Mouse (Mus musculus) Muller cell, postnatal 12 days (primary cell): Measurements from ENCODE around the gene Crtac1.

Experiments
- DNase-seq: peaks from one replicate; pipeline ENCODE4 v3.0.0-alpha.2; 2015; ENCODE audit errors: inconsistent ontology term

Gene Crtac1

DNA sequence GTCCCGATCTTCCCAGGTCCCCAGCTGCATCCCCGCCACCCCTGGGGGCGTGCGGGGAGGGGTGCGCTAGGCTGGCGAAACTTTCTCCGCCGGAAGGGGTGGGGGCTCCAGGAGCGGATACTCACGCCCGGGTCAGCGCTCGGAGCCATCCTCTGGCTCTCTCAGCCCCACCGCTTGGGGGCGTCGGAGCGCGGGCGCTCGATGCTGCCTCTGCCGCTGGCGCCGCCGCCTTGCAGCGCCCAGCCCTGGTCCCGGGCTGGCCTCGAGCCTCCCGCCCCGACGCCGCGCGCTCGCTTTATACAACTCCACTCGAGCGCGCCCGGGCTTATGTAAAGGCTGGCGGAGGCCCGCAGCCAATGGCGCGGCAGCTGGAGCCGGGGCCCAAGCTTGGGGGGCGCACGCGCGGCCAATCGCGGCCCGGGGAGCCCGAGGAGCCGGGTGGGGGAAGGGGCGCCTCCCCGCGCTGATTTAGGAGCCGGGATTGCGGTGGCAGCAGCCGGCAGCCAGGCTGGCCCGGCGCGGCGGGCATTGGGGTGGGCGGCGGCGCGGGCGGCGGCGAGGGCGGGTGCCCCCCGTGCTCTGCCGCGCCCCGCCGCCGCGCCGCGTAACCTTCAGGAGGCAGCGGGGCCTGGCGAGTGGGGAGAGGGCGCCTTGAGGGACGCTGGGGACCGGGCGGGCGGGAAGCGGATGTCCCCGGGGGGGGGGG, at the start of gene Crtac1:
Gene Crtac1 (minus strand): TSS at position 299 of the 706 bp plus-strand sequence.
- peak; percentile 57 for DNase-seq

DNA sequence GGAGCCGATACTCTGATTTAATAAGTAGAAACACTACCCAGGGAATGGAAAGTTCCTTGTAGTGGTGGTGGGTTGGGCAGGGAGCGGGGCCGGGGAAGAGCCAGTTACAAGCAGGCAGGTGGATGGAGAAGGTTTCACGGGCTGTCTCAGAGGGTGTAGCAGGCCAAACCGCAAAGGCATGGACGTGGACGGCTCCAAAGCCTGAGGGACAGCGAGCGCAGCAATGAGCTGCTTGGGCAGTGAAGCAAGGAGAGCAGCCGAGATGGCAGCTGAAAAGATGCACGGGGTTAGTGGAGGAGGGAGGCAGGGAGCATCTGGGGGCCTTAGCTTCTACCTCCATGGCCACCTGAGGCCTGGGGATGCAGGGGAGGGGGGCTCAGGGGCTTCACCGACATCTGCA, 46.7 kb upstream of the Crtac1 start:
- no peak for DNase-seq

DNA sequence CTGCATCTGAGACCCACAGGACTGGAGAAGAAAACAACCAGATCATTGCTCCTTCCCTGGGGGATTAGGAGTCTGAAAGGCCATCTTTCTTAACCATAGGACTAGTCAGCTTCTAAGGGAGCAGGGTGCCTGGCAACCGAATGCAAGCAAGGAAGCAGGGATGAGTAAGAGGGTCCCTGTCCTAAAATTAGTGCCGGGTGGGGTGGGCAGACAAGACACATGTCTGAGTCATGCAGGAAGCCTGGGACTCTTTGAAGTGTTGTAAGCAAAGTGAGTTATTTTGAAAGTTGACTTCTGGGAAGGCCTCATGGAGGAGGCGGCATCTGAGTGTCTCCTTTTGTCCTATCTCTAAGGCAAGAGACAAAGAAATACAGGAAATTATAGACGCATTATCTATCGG, 46.2 kb upstream of the Crtac1 start:
- DNase-seq, result peak; percentile 12

DNA sequence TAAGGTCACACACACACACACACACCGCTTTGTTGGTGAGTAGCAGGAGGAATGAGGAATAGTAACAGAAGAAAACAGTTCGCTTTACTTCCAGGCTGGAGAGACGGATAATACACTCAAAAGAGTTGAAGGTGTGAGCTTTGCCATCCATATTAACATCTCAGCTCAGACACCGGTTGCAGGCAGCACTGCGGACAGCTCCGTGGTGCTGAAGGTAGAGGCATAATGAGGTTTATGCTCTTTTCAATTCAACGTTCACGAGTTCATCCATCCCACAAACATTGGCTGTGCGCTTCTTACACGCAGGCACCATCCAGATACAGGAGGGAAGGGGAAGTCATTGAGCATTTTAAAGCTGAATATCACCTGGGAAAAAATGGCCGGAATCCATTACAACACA, 41.2 kb upstream of the Crtac1 start:
- peak; percentile 15 for DNase-seq

DNA sequence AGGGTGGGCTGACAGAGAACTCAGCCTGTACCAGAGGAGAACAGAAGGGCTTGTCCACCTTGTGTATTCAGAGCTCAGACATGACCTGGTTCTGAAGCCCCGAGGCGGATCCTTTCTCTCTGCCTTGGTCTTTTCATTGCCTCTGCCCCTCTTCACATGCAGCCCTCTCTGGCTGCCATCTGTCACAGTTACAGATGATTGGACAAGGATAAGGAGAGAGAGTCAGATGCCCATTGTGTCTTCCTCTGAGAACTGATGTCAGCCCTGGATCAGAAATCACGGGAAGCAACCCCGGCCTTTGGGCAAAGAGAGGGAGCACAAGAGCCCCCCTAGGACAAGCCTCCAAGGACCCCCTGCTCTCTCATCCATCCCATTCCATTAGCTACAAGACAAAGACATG, 40.0 kb upstream of the Crtac1 start:
- DNase-seq, result no peak

DNA sequence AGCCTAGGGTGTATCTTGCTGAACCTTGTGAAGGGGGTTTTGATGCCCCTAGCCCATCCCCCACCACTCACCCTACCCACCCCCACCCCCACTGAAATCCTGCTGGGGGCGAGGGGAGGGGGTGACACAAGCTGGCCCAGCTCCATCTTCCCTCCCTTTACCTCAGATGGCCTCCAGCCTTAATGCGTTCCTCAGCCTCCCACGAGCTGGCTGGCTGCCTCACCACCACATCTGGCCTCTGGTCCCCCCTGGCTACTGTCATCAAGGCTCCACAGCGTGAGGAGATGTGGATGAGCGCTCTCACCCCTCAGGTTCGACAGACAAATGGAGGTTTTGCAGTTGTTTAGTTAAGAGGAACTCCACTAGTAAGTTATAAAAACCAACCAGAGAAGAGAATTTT, 30.3 kb upstream of the Crtac1 start:
- DNase-seq, result no peak

DNA sequence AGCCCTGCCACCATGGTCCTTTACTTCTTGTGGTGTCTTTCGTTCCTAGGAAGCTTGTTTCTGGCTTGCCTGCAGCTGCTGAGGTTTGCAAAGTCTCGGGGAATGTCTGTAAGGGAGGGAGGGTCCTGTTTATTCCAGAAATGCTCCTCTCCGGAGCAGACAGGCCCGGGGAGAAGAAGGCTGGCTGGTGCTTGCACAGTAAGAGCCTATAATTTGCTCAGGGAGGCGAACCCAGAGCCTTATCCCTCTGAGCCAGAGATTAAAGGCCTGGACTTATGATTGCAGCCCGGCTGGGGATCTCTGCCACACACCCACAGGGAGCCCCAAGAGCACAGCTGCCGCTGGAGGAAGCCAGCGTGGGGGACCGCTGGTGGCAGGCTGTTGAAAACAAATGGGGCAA, 29.8 kb upstream of the Crtac1 start:
- no peak for DNase-seq

DNA sequence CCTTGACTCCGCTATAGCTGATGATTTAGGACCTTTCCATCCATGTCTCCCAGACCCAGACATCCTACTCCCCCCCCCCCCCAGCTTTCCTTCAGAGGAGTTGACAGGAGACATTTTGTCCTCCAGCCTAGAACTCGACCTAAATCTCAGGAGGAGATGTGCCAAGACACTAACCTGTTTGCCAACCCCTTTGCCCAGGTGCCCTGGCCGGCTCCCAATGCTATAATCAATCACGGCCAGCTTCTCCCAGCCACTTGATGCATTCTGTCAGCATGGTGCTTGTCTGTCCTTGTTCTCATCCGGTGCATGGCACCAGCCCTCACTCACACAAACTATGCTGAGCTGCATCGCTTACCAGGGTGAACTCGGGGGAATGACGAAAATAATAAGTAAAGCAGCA, 27.9 kb upstream of the Crtac1 start:
- DNase-seq, result no peak

DNA sequence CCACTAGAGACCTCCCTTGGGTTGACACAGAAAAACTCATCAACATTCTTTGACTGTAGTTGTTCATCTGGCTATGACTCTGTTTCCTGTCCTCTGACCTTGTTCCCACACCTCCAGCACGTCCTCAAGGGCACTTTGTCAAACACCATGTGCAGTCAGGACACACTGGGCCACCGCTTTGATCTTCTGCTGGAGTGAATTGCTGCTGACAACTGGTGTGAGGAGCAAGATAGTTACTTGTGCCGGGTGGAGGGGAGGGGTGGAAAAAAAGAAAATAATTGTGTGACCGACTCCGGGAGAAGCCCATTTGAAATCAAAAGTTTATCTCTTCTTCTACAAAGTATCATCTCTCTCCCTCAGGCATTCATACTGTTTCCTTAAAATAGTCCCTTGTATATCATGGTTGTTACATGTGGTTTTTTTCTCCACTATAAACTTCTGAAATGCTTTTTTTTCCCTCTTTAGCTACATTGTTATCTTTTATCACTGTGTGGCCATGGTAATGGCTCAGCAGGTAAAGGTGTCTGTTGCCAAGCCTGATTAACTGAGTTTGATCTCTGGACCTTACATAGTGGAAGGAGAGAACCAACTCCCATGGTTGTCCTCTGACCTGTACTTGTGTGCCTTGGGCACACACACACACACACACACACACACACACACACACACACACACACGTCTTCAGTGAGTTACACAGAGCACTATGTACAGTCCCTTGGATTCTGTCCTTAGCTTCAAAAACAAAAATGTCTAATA, 23.1 kb upstream of the Crtac1 start:
- DNase-seq, result no peak

DNA sequence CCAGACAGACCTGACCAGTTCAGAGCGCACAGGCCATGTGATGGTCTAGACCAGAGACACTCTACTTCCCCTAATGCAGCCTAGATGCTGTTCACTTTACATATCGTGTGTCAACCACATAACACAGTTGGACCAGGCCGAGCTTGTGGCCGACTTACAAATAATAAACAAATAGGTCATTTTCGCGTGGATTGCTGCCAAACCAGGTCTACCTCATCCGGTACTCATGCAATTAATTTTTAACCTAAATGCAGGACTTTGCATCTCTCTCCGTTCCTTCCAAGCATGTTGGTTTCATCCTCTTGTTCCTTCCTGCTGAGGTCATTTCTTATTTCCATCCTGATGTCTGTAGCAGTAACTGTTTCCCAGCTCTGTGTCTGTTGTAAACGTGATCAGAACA, 22.4 kb upstream of the Crtac1 start:
- DNase-seq, result no peak

DNA sequence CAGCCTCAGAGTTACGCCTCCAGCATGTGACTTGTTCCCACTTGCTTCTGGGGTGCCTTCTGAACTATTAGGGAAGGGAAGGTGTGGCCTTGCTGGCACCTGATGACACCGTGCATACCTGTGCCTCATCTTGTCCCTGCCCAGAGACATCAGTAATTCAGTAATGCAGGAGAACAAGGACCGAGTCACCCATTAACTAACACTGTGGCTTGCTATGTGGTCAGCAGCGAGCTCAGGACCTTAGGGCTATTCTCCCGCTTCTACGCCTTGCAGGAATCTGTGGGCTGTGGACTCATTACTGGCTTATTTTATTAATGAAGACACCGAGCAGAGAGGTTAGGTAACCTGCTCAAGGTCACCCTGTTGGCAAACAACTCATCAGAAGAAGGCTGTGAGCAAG, 21.0 kb upstream of the Crtac1 start:
- DNase-seq, result peak; percentile 32

DNA sequence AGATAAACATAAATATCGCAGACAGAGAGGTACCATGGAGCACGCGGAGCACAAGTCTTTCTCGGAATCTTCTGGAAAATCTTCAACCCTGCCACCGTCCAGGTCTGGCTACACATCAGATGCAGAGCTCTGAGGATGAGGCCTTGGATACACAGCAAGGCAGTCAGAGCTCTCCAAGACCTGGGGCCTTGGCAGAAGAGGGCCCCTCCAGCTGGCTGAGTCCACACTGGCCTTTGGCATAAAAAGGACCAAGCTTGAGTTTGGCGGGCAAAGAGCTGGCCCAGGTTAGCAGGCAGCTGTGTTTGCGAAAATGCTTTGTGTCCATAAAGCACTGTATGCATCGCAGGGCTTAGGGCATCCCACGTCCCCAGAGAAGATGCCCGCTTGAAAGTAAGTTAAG, 17.0 kb upstream of the Crtac1 start:
- DNase-seq, result no peak

DNA sequence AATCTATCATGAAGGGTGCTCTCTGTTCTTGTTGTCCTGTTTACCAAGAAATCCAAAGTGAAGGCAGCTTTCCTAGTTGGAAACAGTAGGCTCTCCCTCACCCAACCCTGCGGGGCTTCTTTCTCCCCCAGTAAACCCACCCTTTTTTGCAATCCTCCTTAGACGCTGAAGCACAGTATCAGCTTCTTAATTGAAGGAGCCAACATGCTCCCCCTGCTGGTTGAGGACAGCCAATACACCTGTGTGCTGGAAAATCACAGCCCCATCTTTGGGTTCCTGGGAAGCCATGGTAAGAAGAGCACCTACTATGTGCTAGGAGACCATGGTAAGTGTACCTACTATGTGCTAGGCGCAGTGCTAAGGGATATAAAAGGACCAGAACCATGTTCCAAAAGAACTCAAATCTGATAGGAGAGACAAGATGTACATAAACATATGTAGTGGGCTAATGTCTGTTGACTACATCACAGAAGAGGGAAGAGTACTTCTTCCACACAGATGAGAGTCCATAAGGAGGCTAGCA, 12.4 kb upstream of the Crtac1 start:
- DNase-seq, result no peak

DNA sequence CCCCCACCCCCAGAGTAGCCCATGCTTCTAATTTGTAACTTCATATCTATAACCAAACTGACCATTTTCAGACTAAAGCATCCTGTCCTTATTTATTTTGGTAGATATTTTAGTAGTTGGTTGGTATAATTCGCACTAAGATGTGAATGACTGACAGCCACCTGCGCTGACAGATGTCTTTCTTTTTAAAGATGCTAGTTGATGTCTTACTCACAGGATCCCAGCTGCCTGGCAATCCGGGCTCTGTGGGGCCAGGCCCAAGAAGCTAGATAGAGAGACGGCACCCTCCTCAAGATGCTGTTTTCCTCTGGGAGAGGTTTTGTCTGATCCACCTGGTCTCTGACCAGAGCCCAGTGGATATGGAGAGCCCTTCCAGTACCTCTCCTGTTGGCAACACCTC, 11.7 kb upstream of the Crtac1 start:
- no peak for DNase-seq

DNA sequence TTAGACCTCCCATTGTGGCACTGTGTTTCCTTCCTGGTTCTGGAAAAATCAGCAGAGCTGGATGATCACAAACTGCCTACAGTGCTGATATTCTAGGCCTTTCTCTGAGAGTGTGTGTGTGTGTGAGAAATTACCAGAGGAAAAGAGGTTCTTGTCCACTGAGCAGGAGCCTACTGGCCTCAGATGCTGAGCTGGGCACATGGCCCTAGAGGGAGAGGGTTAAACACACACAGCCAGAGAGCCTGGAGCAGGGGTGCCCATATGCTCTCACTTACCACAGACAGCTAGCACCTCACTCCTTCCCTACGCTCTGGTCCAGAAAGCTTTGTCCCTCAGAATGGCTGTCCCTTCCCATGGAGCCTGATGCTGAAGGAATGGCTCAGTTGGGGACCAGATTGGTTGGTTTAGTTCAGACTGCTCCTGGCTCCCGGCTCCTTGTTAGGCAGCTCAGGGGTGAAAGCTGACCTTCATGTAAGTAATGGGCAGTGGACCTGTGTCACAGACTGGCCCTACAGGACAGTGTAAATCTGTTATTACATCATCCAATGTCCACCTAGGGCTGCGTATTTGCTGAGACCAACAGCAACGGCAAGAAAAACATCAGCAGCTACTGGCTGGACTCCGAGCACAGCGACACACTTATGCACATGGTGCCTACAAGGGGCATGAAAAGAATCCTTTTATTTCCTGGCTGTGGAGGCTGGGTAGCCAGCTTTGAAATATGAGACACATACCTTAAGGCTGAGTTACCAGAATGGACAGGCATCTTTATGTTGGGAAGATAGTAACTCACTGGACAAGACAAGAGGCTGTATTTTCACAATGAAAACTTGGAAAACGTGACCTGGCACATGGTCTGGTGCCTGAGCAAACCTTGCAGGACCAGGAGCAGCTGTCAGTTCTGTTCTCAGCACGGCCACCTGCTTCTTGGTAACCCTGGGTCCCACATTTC, 10.9 kb upstream of the Crtac1 start:
- no peak for DNase-seq

DNA sequence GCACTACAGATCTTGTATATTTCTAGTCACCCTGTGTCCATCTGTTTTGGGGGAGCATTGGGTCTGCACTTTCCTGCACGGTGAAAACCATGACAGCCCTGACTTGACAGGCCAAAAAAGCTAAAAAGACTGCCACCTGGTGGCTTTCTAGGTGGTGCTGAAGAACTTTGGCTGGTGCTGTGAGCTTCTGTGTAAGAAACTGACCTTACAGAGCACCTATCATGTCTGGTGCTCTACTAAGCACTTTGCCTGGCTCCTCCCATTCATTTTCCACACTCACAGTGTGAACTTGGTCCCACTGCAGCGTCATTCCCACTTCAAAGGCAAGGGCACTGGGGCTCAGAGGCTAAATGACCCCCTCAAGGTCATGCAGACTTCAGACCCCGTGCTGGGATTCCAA, 8.5 kb upstream of the Crtac1 start:
- DNase-seq, result no peak

DNA sequence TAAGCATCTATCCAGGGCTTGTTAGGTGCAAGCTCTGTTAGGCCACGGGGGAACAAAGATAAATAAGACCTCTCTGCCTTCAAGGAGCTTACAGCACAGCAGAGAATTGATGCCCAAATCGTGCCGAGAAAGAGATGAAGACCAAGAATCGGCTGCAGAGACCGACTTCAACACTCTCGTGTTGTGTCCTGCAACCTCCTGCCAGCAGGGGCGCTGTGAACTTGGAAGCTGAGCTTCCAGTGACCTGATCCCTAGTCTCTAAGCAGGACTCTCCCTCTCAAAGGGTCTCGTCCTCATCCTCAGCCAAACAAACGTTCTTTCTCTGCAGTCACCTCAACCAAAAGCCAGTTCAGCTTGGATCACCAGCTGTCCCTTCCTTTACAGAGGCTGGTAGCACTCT, 7.8 kb upstream of the Crtac1 start:
- no peak for DNase-seq

DNA sequence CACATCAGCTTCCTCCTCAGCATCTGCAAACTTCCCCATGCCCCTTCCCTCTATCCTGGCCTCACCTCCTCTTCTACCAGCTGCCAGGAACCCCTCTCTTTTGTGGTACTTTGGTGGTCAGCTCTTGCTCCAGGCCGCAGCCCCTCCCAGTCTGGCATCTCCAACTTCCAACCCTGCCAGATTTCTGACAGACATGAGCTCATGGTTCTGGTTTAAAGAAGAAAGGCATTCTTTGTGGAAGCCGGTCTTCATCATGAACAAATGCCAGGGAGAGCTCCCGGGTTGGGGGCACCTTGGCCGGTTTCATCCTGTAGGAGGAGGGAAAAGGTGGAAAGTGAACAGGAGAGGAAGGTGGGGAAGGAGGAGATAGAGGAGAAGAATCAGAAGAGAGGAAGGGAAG, 4.0 kb upstream of the Crtac1 start:
- DNase-seq, result peak; percentile 39

DNA sequence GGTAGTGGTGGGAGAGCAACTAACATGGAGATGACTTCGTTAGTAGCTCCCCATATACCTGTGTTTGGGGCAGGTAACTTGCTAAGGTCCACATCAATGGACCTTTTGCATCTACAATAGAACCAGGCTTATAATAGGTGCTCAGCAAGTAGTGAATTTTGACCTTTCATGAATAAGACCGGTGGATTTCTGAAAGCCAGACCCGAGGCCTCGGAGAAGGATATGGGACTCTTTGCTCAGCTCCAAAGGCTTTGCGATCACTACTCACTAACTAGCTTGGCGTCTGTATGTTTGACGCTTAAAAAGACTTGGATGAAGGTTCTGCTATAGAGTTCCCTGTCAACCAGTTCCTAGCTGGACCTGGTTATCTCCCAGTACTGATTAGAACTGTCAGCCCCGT, 1.2 kb upstream of the Crtac1 start:
- no peak for DNase-seq

DNA sequence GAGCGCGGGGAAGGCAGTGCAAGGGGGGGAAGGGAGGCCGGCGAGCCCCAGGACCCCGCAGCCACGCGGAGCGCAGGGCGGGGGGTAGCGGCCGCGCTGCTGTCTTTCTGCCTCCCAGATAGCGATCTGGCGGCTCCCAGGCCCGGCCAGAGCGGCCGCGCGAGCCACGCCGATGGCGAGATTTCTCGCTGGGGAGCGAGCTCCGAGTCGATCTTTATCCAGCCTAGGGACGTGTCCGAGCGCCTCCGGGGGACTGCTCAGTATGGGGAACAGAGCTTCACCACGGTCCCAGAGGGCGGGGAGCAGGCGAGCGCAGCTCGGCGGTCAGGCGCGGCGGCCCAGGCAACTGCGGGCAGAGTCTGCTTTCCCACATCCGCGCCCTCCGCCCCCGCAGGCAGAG, 608 bp upstream of the Crtac1 start:
- no peak for DNase-seq

DNA sequence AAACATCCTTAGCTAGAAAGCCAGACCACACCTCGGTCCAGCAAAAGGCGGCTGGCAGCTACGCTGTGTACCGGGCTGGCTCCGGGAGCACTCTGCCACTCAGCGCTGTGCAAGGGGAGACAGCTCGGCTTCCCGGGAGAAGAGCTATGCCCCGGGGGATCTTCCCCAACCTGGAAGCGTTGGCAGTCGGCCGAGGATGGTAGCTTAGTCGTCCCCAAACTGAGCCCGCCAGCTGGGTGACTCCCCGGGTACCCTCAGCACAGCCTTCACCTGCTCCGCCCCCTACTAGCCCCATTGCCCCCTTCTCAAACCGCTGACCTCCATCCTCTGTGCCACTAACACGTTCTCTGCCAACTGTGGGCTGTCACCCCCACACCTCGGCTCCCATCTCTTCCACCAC, 602 bp downstream of the Crtac1 start:
- DNase-seq, result no peak

DNA sequence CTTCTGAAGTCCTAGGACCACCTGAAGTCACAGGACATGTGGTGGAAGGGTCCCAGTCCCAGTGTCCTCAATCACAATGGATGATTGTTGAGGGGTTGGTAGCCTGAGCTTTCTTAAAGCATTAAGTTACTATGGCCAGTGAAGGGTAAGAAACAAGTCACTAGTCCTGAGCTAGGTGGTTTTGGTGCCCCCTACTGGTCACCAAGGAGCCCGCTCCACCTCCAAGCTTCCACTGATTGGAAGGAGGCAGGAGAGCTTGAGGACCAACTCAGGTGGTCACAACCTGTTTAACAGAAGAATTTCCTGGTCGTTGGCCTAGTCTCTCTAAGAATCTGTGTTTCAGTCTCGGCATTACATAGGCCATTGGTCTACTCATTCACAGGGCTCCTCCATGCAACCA, 2.2 kb downstream of the Crtac1 start:
- DNase-seq, result no peak
